Mouse (Mus musculus): ENCODE measurements around the gene Dnmt3b.

The Dnmt3b gene

GRCm38 (mm10) chr2:153649298-153650013 lies at the start of gene Dnmt3b:
Gene Dnmt3b (plus strand): TSS chr2:153649450.
- peak; percentile 65 to 66 for DNase-seq

GRCm38 (mm10) chr2:153600021-153600666 lies 49.1 kb upstream of the Dnmt3b start:
- peak; percentile 38 to 41 for DNase-seq

GRCm38 (mm10) chr2:153600667-153601648 lies 48.3 kb upstream of the Dnmt3b start:
- DNase-seq, result peak in 1 of 2 experiments; percentile 20

GRCm38 (mm10) chr2:153603724-153604123 lies 45.5 kb upstream of the Dnmt3b start:
- no peak for DNase-seq

GRCm38 (mm10) chr2:153606421-153606820 lies 42.8 kb upstream of the Dnmt3b start:
- DNase-seq, result no peak

GRCm38 (mm10) chr2:153607870-153608515 lies 41.3 kb upstream of the Dnmt3b start:
- DNase-seq, result peak; percentile 85 to 89

- peak in 1 of 2 experiments; percentile 18 for DNase-seq
Observed at GRCm38 (mm10) chr2:153609058-153609457, 40.2 kb upstream of the Dnmt3b start.

- DNase-seq, result peak; percentile 95 to 97
Observed at GRCm38 (mm10) chr2:153609548-153609947, 39.7 kb upstream of the Dnmt3b start.

- no peak for DNase-seq
Observed at GRCm38 (mm10) chr2:153610426-153611240, 38.6 kb upstream of the Dnmt3b start.

- DNase-seq, result no peak
Observed at GRCm38 (mm10) chr2:153611241-153611630, 38.0 kb upstream of the Dnmt3b start.

GRCm38 (mm10) chr2:153611743-153612142 lies 37.5 kb upstream of the Dnmt3b start:
- DNase-seq, result no peak

- DNase-seq, result no peak
Observed at GRCm38 (mm10) chr2:153612594-153613281, 36.5 kb upstream of the Dnmt3b start.

- no peak for DNase-seq
Observed at GRCm38 (mm10) chr2:153616893-153617292, 32.4 kb upstream of the Dnmt3b start.

GRCm38 (mm10) chr2:153618439-153618838 lies 30.8 kb upstream of the Dnmt3b start:
- no peak for DNase-seq

- DNase-seq, result no peak
Observed at GRCm38 (mm10) chr2:153618889-153619288, 30.4 kb upstream of the Dnmt3b start.

- no peak for DNase-seq
Observed at GRCm38 (mm10) chr2:153622449-153622848, 26.8 kb upstream of the Dnmt3b start.

GRCm38 (mm10) chr2:153630950-153631349 lies 18.3 kb upstream of the Dnmt3b start:
- no peak for DNase-seq

- DNase-seq, result peak; percentile 92 to 93
Observed at GRCm38 (mm10) chr2:153631976-153632870, 17.0 kb upstream of the Dnmt3b start, which contains the start of gene Commd7. Gene Commd7 (minus strand): TSS chr2:153632781.

GRCm38 (mm10) chr2:153632871-153633226 lies 16.4 kb upstream of the Dnmt3b start:
- DNase-seq, result no peak

GRCm38 (mm10) chr2:153633259-153633658 lies 16.0 kb upstream of the Dnmt3b start:
- no peak for DNase-seq
